Mouse (Mus musculus): ENCODE data around the gene Insr. TPM values are rescaled to one million over a fixed set of nuclear protein-coding genes. Genes with fewer than 3 reads are reported as not detected.

Insr gene
- total and polyA plus RNA-seq, 3 experiments = 2.1 to 4.6 (median 3.0) TPM

DNA sequence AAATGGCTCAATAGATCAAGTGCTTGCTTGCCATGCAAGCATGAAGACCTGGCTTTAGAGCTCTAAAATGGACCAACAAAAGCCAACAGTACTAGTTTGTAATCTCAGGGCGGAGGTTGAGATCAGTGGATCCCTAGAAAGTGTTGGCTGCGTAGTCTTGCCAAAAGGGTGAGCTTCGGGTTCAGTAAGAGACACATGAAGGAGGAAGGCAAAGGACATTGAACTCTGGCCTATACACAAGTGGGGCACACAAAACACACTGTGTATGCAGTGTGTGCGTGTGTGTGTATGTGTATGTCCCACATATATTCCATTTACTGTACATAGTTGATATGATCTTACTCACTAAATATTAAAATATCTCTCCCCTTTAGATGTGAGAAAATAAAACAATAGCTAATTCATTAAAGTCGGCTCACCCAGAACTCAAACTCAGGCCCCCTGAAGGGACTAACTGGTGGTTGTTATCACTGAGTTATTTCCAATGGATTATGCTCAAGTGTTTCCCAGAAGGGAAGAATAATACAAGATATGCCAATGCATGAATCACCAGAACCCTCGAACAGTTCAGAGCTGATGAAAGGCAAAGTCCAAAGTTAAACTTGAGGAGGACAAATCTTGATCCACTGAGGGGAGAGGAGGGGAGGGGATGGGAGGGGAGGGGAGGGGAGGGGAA is 57.3 kb downstream of the Insr start:
- DNase-seq (ENCODE audit: extremely low read depth) = no peak
- TF ChIP-seq EP300 (IDR thresholded peaks at IDR 0.05; ENCODE audit: low read length) (no peak), TBP (conservative IDR thresholded peaks at IDR 0.05; ENCODE audit: low read depth, low read length) (no peak), RCOR1 (conservative IDR thresholded peaks at IDR 0.05; ENCODE audit: low read depth, low read length) (no peak), POLR2A (IDR thresholded peaks at IDR 0.05; ENCODE audit: low read depth, low read length) (no peak), PAX5 (IDR thresholded peaks at IDR 0.05; ENCODE audit: low read length) (no peak), POLR2AphosphoS2 (IDR thresholded peaks at IDR 0.05; ENCODE audit: low read depth, low read length) (no peak), UBTF (IDR thresholded peaks at IDR 0.05; ENCODE audit: low read depth, low read length) (no peak), ZNF384 (IDR thresholded peaks at IDR 0.05; ENCODE audit: low read depth, low read length) (no peak), ZKSCAN1 (IDR thresholded peaks at IDR 0.05; ENCODE audit: borderline replicate concordance, low read depth, low read length) (no peak), HCFC1 (IDR thresholded peaks at IDR 0.05; ENCODE audit: low read depth, low read length) (no peak), CHD2 (IDR thresholded peaks at IDR 0.05; ENCODE audit: low read length) (no peak), MAFK (IDR thresholded peaks at IDR 0.05; ENCODE audit: insufficient replicate concordance, low read length) (no peak), GABPA (IDR thresholded peaks at IDR 0.05; ENCODE audit: insufficient replicate concordance, low read depth, low read length) (no peak), NELFE (IDR thresholded peaks at IDR 0.05; ENCODE audit: low read depth, low read length) (no peak), ZC3H11A (IDR thresholded peaks at IDR 0.05; ENCODE audit: low read depth, low read length) (no peak), MAZ (IDR thresholded peaks at IDR 0.05; ENCODE audit: low read depth, low read length) (no peak), ETS1 (conservative IDR thresholded peaks at IDR 0.05; ENCODE audit: low read depth, low read length) (no peak), KAT2A (IDR thresholded peaks at IDR 0.05; ENCODE audit: insufficient replicate concordance, low read length) (no peak), NRF1 (IDR thresholded peaks at IDR 0.05; ENCODE audit: low read depth, low read length) (no peak), CTCF (conservative IDR thresholded peaks at IDR 0.05 in 1 of 2, IDR thresholded peaks at IDR 0.05 in 1 of 2; ENCODE audit: low read depth in 2 of 2, low read length in 2 of 2) (no peak)
- in situ Hi-C loops (cut with MboI; ENCODE audit: low pct_ligation_motif_present, low pct_unique_long_range_greater_than_20kb, low sequenced_read_pairs) (no loop called here), dilution Hi-C loops (cut with MboI; ENCODE audit: extremely low pct_ligation_motif_present, extremely low pct_unique_long_range_greater_than_20kb, low sequenced_read_pairs) (no loop called here)
- H3K27ac ChIP-seq (ENCODE audit: insufficient read depth, low read depth) = no peak overlapping the region
- H3K9me3 ChIP-seq (replicated peaks; ENCODE audit: low read length) = no peaks in the 10 kb centered on the region
- no peak overlapping the region for H3K4me2 ChIP-seq (ENCODE audit: insufficient read depth, low read depth, poor library complexity, severe bottlenecking)
- peaks cover 0 to 4% of the 10 kb centered on the region in 2 experiments for H3K36me3 ChIP-seq (replicated peaks in 1 of 2; ENCODE audit: control insufficient read depth in 1 of 2, insufficient read depth in 1 of 2, low read length in 1 of 2)
- no peaks in the 10 kb centered on the region for H3K79me2 ChIP-seq (replicated peaks; ENCODE audit: control insufficient read depth, extremely low read depth, insufficient read depth, poor library complexity, severe bottlenecking)
- peaks cover 0 to 25% of the 10 kb centered on the region in 2 experiments; a peak in 2 of 4 replicates for H3K4me1 ChIP-seq (ENCODE audit: control insufficient read depth in 1 of 2, insufficient read depth in 2 of 2)
- no peaks in the 10 kb centered on the region for H3K27me3 ChIP-seq (replicated peaks)
- H3K4me3 ChIP-seq (replicated peaks in 1 of 3; ENCODE audit: low read depth in 2 of 3, low read length in 2 of 3, poor library complexity in 1 of 3) = no peak overlapping the region
- no peak overlapping the region for H3K9ac ChIP-seq (ENCODE audit: insufficient read depth, low read depth)

Data from CH12.LX (cell line).